Mouse (Mus musculus): Measurements from ENCODE around the gene Arhgef12. TPM values are rescaled to one million over a fixed set of nuclear protein-coding genes. Genes with fewer than 3 reads are reported as not detected.
A peak's percentile ranks its signal among the peaks of the same experiment; 100 is the strongest.
"Not testable (repeated sequence)": the region's sequence is repeated elsewhere in the genome, so short reads cannot be mapped to it uniquely, and the experiment has no call there.

The Arhgef12 gene
- total RNA-seq, 2 experiments from 2014 or later: 141 to 157 TPM

- DNase-seq (ENCODE audit: extremely low spot score in 1 of 2, low spot score in 1 of 2): no peak
Measured at GRCm38 (mm10) chr9:43014886-43015285, 92.2 kb downstream of the Arhgef12 start.

- no peak for DNase-seq (ENCODE audit: extremely low spot score in 1 of 2, low spot score in 1 of 2)
Measured at GRCm38 (mm10) chr9:43012541-43012940, 94.5 kb downstream of the Arhgef12 start.

GRCm38 (mm10) chr9:43011061-43011460 is 96.0 kb downstream of the Arhgef12 start:
- DNase-seq (ENCODE audit: extremely low spot score in 1 of 2, low spot score in 1 of 2): no peak

DNA sequence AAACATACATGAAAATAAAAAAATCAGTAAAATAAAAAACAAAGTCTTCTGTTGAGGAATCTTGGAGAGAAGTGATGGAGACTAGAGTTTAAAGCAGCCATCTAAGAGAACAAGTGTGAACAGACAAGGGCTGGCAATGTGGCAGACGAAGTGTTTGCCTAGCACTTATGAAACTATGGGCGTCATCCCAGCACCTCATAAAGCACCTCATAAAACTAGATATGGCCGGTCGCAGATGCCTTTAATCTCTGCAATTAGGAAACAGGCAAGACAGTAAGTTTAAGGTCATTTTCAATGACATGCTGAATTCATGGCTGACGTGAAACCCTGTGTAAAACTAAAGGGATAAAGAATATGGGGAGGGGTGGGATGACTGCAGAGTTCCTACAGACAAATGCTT is 103.2 kb downstream of the Arhgef12 start:
- DNase-seq (ENCODE audit: extremely low spot score in 1 of 2, low spot score in 1 of 2): no peak

DNA sequence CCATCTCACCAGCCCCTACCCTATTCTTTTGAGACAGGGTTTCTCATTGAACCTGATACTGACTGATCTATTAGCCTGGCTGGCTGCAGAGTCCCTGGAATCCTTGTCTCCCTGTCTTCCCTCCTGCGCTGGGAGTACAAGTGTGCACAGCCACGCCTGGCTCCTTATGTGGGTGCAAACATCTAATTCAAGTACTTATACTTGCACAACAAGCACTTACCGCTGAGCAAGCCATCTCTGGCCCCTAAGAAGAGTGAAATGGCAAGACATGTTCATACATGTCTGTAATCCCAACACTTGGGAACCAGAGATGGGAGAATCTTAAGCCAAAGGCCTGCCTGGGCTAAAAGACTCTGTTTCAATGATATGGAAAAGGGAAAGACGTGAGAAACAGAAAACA is 104.0 kb downstream of the Arhgef12 start:
- DNase-seq (ENCODE audit: extremely low spot score in 1 of 2, low spot score in 1 of 2): no peak

DNA sequence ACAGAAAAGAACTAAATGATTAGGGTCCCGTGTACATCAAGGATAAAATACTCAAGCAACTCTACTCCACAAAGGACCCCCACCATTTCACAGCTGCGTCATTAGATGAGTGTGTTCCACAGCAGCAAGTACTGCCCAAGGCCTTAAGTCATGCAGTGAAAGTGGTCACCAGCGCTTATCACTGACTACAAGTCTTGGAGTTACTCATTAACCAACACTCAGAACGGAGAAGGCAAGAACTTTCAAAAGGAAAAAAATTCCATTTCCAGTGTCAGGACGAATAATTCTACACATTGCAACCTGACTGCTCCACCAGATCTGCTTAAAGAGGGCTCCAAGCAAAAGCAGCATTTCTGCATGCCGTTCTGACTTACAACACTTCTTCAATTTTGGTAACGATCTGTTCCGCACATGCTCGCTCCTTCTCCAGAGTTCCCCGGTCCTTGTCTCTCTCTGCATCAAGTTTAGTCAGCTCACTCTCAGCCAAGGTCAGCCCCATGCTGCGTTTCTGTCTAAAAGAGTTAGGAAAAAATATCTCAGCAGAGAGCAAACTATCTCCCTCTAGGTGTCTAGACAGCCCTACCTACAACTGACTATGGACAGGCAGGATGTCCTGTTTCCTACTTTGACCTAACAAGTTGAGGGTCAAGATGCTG is 106.3 kb downstream of the Arhgef12 start:
- no peak for DNase-seq (ENCODE audit: extremely low spot score in 1 of 2, low spot score in 1 of 2)

DNA sequence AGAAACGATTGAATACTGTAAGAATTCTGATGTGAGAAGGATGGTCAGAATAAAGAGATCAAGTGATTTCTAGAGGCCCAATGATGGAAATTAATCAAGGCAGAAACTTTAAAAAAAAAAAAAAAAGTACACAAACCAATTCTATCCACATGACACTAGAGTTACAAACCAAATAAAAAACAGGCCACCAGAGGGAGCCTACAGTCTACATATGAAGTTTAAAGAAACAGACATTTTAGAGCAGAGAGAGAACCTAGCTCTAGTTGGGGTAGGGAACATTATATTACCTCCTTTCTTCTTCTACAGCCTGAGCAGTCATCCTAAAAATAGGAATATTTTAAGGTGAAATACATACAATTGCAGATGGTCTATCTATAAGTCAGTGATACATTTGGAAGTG is 107.0 kb downstream of the Arhgef12 start:
- peak in 1 of 2 experiments; percentile 37 for DNase-seq (ENCODE audit: extremely low spot score in 1 of 2, low spot score in 1 of 2)

GRCm38 (mm10) chr9:42997526-42997925 is 109.5 kb downstream of the Arhgef12 start:
- no peak for DNase-seq (ENCODE audit: extremely low spot score in 1 of 2, low spot score in 1 of 2)

DNA sequence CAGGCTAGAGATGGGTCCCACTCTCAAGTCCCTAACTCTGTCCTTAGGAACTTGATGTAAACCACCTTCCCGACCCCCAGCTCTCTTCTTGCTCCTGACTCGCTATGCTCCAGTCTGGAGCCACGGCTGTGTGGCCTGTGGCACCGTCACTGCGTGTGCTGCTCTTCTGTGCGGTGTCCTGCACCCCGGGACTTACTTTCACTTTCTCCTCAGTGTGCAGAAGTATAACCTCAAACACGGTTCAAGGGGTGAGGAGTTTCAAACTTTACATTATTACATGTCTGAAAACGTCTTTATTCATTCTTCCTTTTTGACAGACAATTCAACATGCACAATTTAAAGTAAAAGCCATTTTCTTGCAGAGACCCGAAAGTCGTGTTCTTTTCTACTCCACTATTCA is 111.7 kb downstream of the Arhgef12 start:
- DNase-seq (ENCODE audit: extremely low spot score in 1 of 2, low spot score in 1 of 2): no peak

DNA sequence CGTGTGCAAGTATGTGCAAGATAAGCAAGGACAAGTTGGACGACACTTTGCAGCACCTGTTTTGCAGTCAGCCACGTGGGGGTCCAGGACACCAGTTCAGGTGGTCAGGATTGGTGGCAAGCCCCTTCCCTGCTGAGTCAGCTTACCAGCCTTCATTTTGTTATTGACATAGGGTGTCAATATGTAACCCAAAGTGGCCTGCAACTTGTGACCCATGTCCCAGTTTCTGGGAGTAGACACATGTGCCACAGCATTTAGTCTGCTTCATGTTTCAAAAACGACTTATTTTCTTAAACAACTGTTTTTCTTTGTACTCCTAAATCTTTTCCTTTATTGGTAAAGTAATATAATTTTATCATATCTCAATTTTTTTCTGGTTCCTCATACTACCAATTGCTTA is 112.3 kb downstream of the Arhgef12 start:
- no peak for DNase-seq (ENCODE audit: extremely low spot score in 1 of 2, low spot score in 1 of 2)

DNA sequence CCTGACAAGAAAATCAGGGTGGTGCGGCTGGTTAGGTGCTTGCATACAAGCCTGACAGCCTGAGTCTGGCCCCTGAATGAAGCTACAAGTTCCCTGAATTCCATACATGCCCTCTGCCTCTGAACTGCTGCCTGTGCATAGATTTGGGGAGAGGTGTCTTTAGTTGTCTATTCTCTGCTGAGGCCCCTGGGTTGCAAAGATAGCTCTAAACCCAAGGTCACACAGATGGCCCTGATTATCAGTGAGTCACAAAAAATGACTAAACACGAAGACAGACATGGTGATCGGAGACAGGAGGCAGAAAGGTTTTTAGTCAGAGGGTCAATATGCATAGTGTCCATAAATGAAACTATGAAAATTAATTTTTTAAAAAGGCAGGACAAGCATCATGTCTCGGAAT is 113.4 kb downstream of the Arhgef12 start:
- no peak for DNase-seq (ENCODE audit: extremely low spot score in 1 of 2, low spot score in 1 of 2)

GRCm38 (mm10) chr9:42987988-42988387 is 119.1 kb downstream of the Arhgef12 start:
- no peak for DNase-seq (ENCODE audit: extremely low spot score in 1 of 2, low spot score in 1 of 2)

GRCm38 (mm10) chr9:42968894-42969521 is 138.0 kb downstream of the Arhgef12 start:
- no peak for DNase-seq (ENCODE audit: extremely low spot score in 1 of 2, low spot score in 1 of 2)

- no peak for DNase-seq (ENCODE audit: extremely low spot score in 1 of 2, low spot score in 1 of 2)
Measured at GRCm38 (mm10) chr9:42967731-42968130, 139.3 kb downstream of the Arhgef12 start.

- not testable (repeated sequence) for DNase-seq (ENCODE audit: extremely low spot score in 1 of 2, low spot score in 1 of 2)
Measured at GRCm38 (mm10) chr9:42964809-42965208, 142.2 kb downstream of the Arhgef12 start.

- peak; percentile 38 to 62 for DNase-seq (ENCODE audit: extremely low spot score in 1 of 2, low spot score in 1 of 2)
Measured at GRCm38 (mm10) chr9:42964366-42964765, 142.7 kb downstream of the Arhgef12 start.

- no peak for DNase-seq (ENCODE audit: extremely low spot score in 1 of 2, low spot score in 1 of 2)
Measured at GRCm38 (mm10) chr9:42962506-42962905, 144.5 kb downstream of the Arhgef12 start.

DNA sequence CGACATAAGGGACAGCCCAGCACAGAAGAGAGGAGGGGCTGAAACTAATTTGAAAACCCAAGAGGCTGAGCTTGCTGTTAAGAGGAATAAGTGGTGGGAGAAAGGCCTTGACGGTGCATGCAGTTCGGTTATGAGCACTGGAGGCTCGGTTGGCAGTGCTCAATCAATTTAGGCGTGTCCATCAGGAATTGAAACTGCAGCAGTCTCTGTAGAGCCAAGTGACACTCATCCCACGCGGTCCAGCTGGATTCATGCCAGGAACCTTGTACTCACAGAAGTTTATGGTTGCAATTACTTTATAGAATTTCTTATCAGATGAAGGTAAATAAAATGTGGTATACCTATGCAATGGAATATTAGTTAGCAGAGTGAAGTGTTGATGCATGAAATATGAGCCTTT is 148.6 kb downstream of the Arhgef12 start:
- no peak for DNase-seq (ENCODE audit: extremely low spot score in 1 of 2, low spot score in 1 of 2)

- no peak for DNase-seq (ENCODE audit: extremely low spot score in 1 of 2, low spot score in 1 of 2)
Measured at GRCm38 (mm10) chr9:42948381-42948780, 158.7 kb downstream of the Arhgef12 start.

DNA sequence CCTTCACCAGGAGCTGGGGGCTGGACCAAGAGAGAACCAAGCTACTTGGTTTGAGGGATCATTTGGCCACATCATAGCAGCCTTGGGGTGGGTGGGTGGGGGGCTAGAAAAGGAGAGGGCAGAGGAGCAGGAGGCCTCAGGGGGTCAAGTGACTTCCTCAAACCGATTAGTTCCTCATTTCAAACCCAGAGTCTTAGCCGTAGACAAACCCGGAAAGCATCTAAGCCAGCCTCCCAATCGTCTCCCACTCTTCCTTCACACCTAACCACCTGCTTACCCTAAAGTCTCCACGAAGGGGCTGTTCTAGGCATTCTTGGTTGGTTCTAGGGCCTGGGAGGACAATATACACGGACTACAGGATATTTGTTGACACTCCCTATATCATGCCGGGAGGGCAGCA is 161.9 kb downstream of the Arhgef12 start:
- no peak for DNase-seq (ENCODE audit: extremely low spot score in 1 of 2, low spot score in 1 of 2)

GRCm38 (mm10) chr9:42944536-42945006 is 162.5 kb downstream of the Arhgef12 start:
- peak; percentile 84 to 92 for DNase-seq (ENCODE audit: extremely low spot score in 1 of 2, low spot score in 1 of 2)
